Mouse (Mus musculus) hindbrain, embryonic 10.5 days (tissue): Measurements from ENCODE around the gene Garnl3. TPM values are rescaled to one million over a fixed set of nuclear protein-coding genes. Genes with fewer than 3 reads are reported as not detected.
A peak's percentile ranks its signal among the peaks of the same experiment; 100 is the strongest.

Experiments used
- DNase-seq: peaks from one replicate; pipeline ENCODE4 v3.0.0-alpha.2; 2017; ENCODE audit warnings: low spot score
- H3K27ac ChIP-seq: fragments of 300-500 bp; sonication (generic); 2 replicates; pipeline ENCODE4 v1.5.1; 2016; ENCODE audit warnings: mild to moderate bottlenecking, moderate library complexity
- H3K27me3 ChIP-seq: fragments of 300-500 bp; sonication (generic); 2 replicates; pipeline ENCODE4 v1.6.1; 2016; ENCODE audit warnings: mild to moderate bottlenecking; ENCODE audit not compliant: poor library complexity, insufficient read depth, severe bottlenecking
- H3K36me3 ChIP-seq: fragments of 300-500 bp; sonication (generic); 2 replicates; pipeline ENCODE4 v1.6.1; 2016; ENCODE audit warnings: mild to moderate bottlenecking, moderate library complexity
- H3K4me1 ChIP-seq: fragments of 300-500 bp; sonication (generic); replicated peaks from 2 replicates; pipeline ENCODE4 v1.6.1; 2016; ENCODE audit warnings: mild to moderate bottlenecking
- H3K4me3 ChIP-seq: fragments of 300-500 bp; sonication (generic); 2 replicates; pipeline ENCODE4 v1.5.1; 2016; ENCODE audit warnings: mild to moderate bottlenecking, moderate library complexity
- H3K9me3 ChIP-seq: fragments of 300-500 bp; sonication (generic); 2 replicates; pipeline ENCODE4 v1.6.1; 2016; ENCODE audit warnings: mild to moderate bottlenecking, moderate library complexity
- WGBS: fragments of 180-500 bp; shearing (Covaris S2); methylation state at CpG from one replicate; pipeline ENCODE4 v1.1.7; 2016; 5-methylcytosine and 5-hydroxymethylcytosine counted together
- polyA plus RNA-seq: library from polyadenylated mRNA; unstranded; fragments of >200 nt; fragmentation: Nextera tagmentation; extraction: Ambion mirVana; gene quantifications from 2 replicates; pipeline ENCODE4 v1.2.1, GENCODE M21; 2016

Garnl3 gene
- polyA plus RNA-seq, 1 experiment from 2014 or later: 14.5 TPM

DNA sequence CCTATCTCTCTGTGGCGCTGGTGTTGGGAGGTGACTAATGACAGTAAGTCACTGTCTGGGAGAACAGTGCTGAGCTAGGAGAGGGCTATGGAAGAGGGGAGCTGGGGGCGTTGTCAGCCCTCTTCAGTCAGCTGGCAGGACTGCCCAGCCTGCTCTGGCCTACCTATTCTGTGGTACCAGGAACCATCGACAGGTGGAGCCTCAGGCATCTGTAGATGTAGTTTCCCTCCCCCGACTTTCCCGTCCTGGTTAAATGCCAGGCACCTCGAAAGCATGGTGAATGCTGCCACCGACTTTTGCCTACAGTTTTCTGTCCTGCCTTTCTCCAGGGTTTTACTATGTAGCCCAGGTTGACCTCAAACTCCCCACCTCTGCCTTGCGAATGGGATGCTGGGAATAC is 174.1 kb downstream of the Garnl3 start:
- no peaks in the 10 kb centered on the region for H3K27me3 ChIP-seq
- H3K9me3 ChIP-seq: peaks cover 5% of the 10 kb centered on the region
- H3K36me3 ChIP-seq: peaks cover 59% of the 10 kb centered on the region
- 65% methylated on average over 8 of the region's 8 CpGs for WGBS
- DNase-seq: no peak
- H3K4me3 ChIP-seq: no peak overlapping the region
- peaks cover 25% of the 10 kb centered on the region for H3K4me1 ChIP-seq
- no peak overlapping the region for H3K27ac ChIP-seq

DNA sequence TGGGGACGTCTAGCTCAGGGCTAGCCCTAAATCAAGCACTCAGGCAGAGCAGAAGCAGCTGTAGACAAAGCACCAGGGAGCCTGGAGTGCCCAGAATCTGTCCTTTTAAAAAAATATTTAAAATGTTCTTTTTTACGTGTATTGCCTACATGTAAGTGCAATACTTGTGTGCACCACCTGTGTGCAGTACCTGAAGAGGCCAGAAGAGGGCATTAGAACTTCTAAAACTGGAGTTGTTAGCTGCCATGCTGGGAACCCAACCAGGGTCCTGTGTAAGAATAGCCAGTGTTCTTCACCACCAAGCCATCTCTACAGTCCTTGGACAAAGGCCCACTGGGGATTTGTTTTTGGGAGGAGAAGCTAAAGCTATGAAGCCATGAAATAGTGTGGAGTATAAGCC is 176.9 kb downstream of the Garnl3 start:
- no peak overlapping the region for H3K4me3 ChIP-seq
- DNase-seq: no peak
- peaks cover 5% of the 10 kb centered on the region for H3K9me3 ChIP-seq
- H3K4me1 ChIP-seq: 0 out of 2 replicates have a peak, but pooled peaks cover 6% of the 10 kb centered on the region
- peaks cover 81% of the 10 kb centered on the region for H3K36me3 ChIP-seq
- H3K27ac ChIP-seq: no peak overlapping the region
- no peaks in the 10 kb centered on the region for H3K27me3 ChIP-seq
- 92% methylated on average over 2 of the region's 2 CpGs for WGBS

DNA sequence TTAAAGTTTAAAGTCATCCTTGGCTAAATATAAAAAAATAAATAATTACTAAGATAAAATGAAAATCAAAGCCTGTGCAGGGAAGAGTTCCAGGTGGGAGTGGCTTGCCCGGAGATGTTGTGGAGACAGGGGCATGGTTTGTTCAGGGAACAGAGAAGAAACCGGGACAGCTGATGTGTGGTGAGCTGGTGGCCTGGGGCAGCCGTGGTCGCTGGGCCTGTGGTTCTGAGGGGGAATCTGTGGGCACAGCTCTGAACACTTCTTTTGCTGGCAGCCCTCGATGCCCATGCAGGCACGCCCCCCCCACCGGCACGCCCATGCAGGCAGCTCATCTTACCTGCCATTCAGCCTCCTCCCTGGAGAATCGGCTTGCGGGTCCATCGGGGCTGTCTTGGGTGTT is 184.0 kb downstream of the Garnl3 start:
- peaks cover 78% of the 10 kb centered on the region for H3K36me3 ChIP-seq
- H3K9me3 ChIP-seq: no peaks in the 10 kb centered on the region
- H3K4me1 ChIP-seq: no peaks in the 10 kb centered on the region
- DNase-seq: no peak
- 92% methylated on average over 11 of the region's 11 CpGs for whole genome bisulfite sequencing
- H3K27ac ChIP-seq: no peak overlapping the region
- H3K27me3 ChIP-seq: no peaks in the 10 kb centered on the region
- H3K4me3 ChIP-seq: no peak overlapping the region

DNA sequence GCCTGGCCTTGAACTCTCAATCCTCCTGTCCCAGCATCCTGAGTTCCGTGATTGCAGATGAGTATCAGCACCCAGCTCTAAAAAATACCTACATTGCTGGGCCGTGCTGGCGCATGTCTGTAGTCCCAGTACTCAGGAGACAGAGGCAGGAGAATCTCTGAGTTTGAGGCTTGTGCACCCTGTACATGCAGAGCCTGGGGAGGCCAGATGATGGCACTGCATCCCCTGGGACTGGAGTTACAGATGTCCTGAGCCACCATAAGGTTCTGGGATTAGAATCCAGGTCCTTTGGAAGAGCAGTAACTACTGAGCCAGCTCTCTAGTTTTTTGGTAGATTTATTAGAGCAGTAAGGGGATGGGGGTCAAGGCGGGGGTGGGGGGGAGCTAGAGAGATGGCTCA is 191.0 kb downstream of the Garnl3 start:
- Histone ChIP-seq H3K9me3 (no peaks in the 10 kb centered on the region), H3K36me3 (peaks cover 78% of the 10 kb centered on the region), H3K27me3 (no peaks in the 10 kb centered on the region), H3K27ac (no peak overlapping the region), H3K4me3 (no peak overlapping the region), H3K4me1 (no peaks in the 10 kb centered on the region)
- no peak for DNase-seq
- WGBS: 90% methylated on average over 4 of the region's 4 CpGs

DNA sequence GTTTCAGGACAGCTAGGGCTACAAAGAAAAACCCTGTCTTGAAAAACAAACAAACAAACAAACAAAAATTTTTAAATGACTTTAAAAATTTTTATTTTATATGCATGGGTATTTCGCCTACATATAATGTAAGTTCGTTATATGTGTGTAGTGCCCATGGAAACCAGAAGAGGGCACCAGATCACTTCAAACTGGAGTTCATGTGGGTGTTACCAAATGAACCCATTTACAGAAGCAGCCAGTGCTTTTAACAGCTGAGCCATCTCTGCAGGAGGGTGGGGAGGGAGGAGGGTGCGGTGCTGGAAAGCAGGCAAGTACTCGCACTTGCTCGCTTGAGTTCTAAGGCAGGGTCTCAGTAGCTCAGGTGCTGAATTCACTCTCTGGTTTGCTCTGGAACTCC is 192.0 kb downstream of the Garnl3 start:
- DNase-seq: peak; percentile 29
- no peaks in the 10 kb centered on the region for H3K4me1 ChIP-seq
- WGBS: 67% methylated on average over 5 of the region's 5 CpGs
- peaks cover 78% of the 10 kb centered on the region for H3K36me3 ChIP-seq
- H3K27me3 ChIP-seq: no peaks in the 10 kb centered on the region
- H3K4me3 ChIP-seq: no peak overlapping the region
- H3K9me3 ChIP-seq: no peaks in the 10 kb centered on the region
- no peak overlapping the region for H3K27ac ChIP-seq

DNA sequence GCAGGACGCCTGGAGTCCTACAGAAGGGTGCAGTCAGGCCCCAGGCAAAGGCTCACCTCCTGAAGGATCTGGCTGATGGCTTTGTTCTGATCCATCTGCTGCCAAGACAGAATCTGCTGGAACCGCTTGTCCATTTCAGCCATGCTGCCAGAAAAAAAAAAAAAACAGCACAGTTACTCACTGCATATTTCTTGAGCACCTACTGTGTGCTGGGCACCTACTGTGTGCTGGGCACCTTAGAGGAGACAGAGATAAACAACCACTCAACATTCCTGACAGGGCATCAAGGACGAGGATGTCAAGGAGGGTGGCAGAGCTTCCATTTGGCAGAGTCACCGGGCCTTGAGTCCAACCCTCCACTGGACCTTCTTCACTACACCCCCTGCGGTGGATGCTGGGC is 192.7 kb downstream of the Garnl3 start:
- Histone ChIP-seq H3K4me3 (no peak overlapping the region), H3K9me3 (no peaks in the 10 kb centered on the region), H3K36me3 (peaks cover 82% of the 10 kb centered on the region), H3K27ac (no peak overlapping the region), H3K27me3 (no peaks in the 10 kb centered on the region), H3K4me1 (no peaks in the 10 kb centered on the region)
- 92% methylated on average over 5 of the region's 5 CpGs for WGBS
- DNase-seq: no peak

Other genes starting within 250 kb of the Garnl3 start
- 131 and 166 TPM in 2 replicates for gene Rpl12, start 170.1 kb downstream of the Garnl3 start, polyA plus RNA-seq
- gene Lrsam1, start 170.0 kb downstream of the Garnl3 start, polyA plus RNA-seq: 11.5 TPM in 2 replicates
- 21.3 and 27.4 TPM in 2 replicates for gene Slc2a8, start 149.6 kb downstream of the Garnl3 start, polyA plus RNA-seq
- 26.0 and 26.7 TPM in 2 replicates for gene Angptl2, start 84.4 kb upstream of the Garnl3 start, polyA plus RNA-seq
- 7.5 and 12.2 TPM in 2 replicates for gene Ralgps1, start 239.8 kb upstream of the Garnl3 start, polyA plus RNA-seq